Mouse (Mus musculus) bone marrow macrophage, adult 2 months (primary cell): Measurements from ENCODE around the gene Tbx18.

Experiments used
- CTCF ChIP-seq: IDR thresholded peaks from 2 replicates; pipeline ENCODE4 v1.5.1; 2012; ENCODE audit warnings: low read depth, mild to moderate bottlenecking, low read length, moderate library complexity
- POLR2A ChIP-seq: IDR thresholded peaks from 2 replicates; pipeline ENCODE4 v1.6.1; 2012; ENCODE audit warnings: mild to moderate bottlenecking, low read depth, low read length, borderline replicate concordance

DNA sequence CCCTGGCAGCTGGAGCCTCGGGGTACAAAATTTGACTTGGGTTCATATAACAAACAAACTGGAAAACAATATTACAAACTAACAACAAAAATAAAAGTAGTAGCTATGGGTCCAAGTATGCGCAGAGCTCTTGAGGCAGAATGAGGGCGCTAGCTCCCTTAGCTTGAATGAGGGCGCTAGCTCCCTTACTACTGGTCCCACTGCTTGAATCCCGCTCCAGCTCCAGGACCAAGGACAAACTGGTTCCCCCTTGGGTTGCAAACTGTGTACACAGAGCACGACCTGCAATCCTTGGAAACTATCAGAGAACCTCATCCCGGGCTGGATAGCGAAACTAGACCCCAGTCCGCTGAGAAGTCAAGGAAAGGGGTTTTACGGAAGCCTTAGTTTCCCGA is 2.2 kb upstream of the Tbx18 start:
- no peak for TF ChIP-seq POLR2A
- TF ChIP-seq CTCF, result no peak
